Mouse (Mus musculus) hindbrain, embryonic 11.5 days (tissue): ENCODE data around the gene Akp3. TPM values are rescaled to one million over a fixed set of nuclear protein-coding genes. Genes with fewer than 3 reads are reported as not detected.
A peak's percentile ranks its signal among the peaks of the same experiment; 100 is the strongest.

Source experiments
- ATAC-seq: fragments of 200-750 bp; cut with Nextera tagmentation; 2 replicates; pipeline ENCODE4 v1.8.0; 2017; ENCODE audit warnings: mild to moderate bottlenecking, moderate TSS enrichment, moderate library complexity; ENCODE audit not compliant: low FRiP score
- DNase-seq: peaks from one replicate; pipeline ENCODE4 v3.0.0-alpha.2; 2015; ENCODE audit warnings: low spot score
- H3K27ac ChIP-seq: fragments of 300-500 bp; sonication (generic); 2 replicates; pipeline ENCODE4 v1.5.1; 2014; ENCODE audit warnings: mild to moderate bottlenecking, low read depth, low read length
- H3K27me3 ChIP-seq: fragments of 300-500 bp; sonication (generic); 2 replicates; pipeline ENCODE4 v1.6.1; 2014; ENCODE audit warnings: mild to moderate bottlenecking, low read length, moderate library complexity, mixed read lengths; ENCODE audit not compliant: control insufficient read depth, insufficient read depth
- H3K36me3 ChIP-seq: fragments of 300-500 bp; sonication (generic); 2 replicates; pipeline ENCODE4 v1.6.1; 2014; ENCODE audit warnings: mild to moderate bottlenecking, low read length, moderate library complexity, mixed read lengths; ENCODE audit not compliant: control insufficient read depth, insufficient read depth
- H3K4me1 ChIP-seq: fragments of 300-500 bp; sonication (generic); replicated peaks from 2 replicates; pipeline ENCODE4 v1.6.1; 2014; ENCODE audit warnings: low read length, mixed read lengths; ENCODE audit not compliant: control insufficient read depth, insufficient read depth
- H3K4me2 ChIP-seq: fragments of 300-500 bp; sonication (generic); replicated peaks from 2 replicates; pipeline ENCODE4 v1.6.1; 2014; ENCODE audit warnings: mild to moderate bottlenecking, low read depth, low read length
- H3K4me3 ChIP-seq: fragments of 300-500 bp; sonication (generic); 2 replicates; pipeline ENCODE4 v1.5.1; 2014; ENCODE audit warnings: low read depth, low read length
- H3K9ac ChIP-seq: fragments of 300-500 bp; sonication (generic); 2 replicates; pipeline ENCODE4 v1.6.1; 2014; ENCODE audit warnings: low read depth, low read length
- H3K9me3 ChIP-seq: fragments of 300-500 bp; sonication (generic); 2 replicates; pipeline ENCODE4 v1.6.1; 2016; ENCODE audit warnings: low read length; ENCODE audit not compliant: control insufficient read depth
- WGBS: fragments of 180-500 bp; shearing (Covaris S2); extraction: QIAGEN DNeasy Blood & Tissue Kit; methylation state at CpG from one replicate; pipeline ENCODE4 v1.1.7; 2014; 5-methylcytosine and 5-hydroxymethylcytosine counted together
- polyA plus RNA-seq: library from polyadenylated mRNA; unstranded; fragments of >200 nt; fragmentation: Nextera tagmentation; extraction: Ambion mirVana; gene quantifications from 2 replicates; pipeline ENCODE4 v1.2.1, GENCODE M21; 2014

The Akp3 gene
- not detected in 2 replicates for polyA plus RNA-seq

GRCm38 (mm10) chr1:87124673-87125072 is at the start of gene Akp3:
Gene Akp3 (plus strand): TSS chr1:87124973.
- no peak within 1 kb of the TSS for H3K27ac ChIP-seq
- no peak within 1 kb of the TSS for H3K9ac ChIP-seq
- no peaks in the 10 kb centered on the region for H3K36me3 ChIP-seq
- H3K9me3 ChIP-seq, result no peaks in the 10 kb centered on the region
- WGBS, result 78% methylated on average over 6 of the region's 6 CpGs
- H3K27me3 ChIP-seq, result peaks cover 29% of the 10 kb centered on the region
- no peaks in the 10 kb centered on the region for H3K4me1 ChIP-seq
- DNase-seq (no peak), ATAC-seq (no peak)
- H3K4me2 ChIP-seq, result no peak within 1 kb of the TSS
- H3K4me3 ChIP-seq, result no peak within 1 kb of the TSS

GRCm38 (mm10) chr1:87086196-87086595 is 38.6 kb upstream of the Akp3 start:
- Histone ChIP-seq H3K9ac (no peak overlapping the region), H3K9me3 (no peaks in the 10 kb centered on the region), H3K4me2 (no peak overlapping the region), H3K27me3 (no peaks in the 10 kb centered on the region), H3K36me3 (no peaks in the 10 kb centered on the region), H3K27ac (no peak overlapping the region), H3K4me1 (no peaks in the 10 kb centered on the region), H3K4me3 (no peak overlapping the region)
- ATAC-seq, result no peak
- no peak for DNase-seq
- 67% methylated on average over 4 of the region's 4 CpGs for WGBS

GRCm38 (mm10) chr1:87086964-87087363 is 37.8 kb upstream of the Akp3 start:
- Histone ChIP-seq H3K4me3 (no peak overlapping the region), H3K9me3 (no peaks in the 10 kb centered on the region), H3K4me1 (no peaks in the 10 kb centered on the region), H3K27ac (no peak overlapping the region), H3K27me3 (no peaks in the 10 kb centered on the region), H3K9ac (no peak overlapping the region), H3K36me3 (no peaks in the 10 kb centered on the region), H3K4me2 (no peak overlapping the region)
- 74% methylated on average over 17 of the region's 17 CpGs for WGBS
- no peak for ATAC-seq
- DNase-seq, result no peak

DNA sequence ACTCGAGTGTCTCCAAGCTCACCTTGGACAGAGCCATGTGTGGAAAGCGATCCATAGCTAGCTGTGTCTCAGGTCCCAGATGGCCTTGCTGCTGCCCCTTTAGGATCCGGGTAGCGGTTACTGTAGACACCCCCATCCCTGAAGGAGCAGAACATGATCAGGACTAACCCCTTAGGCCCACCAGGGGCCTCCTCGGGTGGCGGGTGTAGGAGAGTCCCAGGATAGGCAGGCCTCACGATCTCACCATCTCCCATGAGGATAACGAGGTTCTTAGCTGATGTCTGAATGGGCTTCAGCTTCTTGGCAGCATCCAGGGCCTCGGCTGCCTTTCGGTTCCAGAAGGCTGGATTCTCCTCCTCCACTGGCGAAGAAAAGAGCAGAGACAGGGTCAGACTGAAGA is 35.5 kb upstream of the Akp3 start:
- 95% methylated on average over 11 of the region's 11 CpGs for WGBS
- no peak for DNase-seq
- Histone ChIP-seq H3K4me3 (no peak overlapping the region), H3K4me2 (no peak overlapping the region), H3K4me1 (no peaks in the 10 kb centered on the region), H3K9ac (no peak overlapping the region), H3K27me3 (no peaks in the 10 kb centered on the region), H3K36me3 (no peaks in the 10 kb centered on the region), H3K27ac (no peak overlapping the region), H3K9me3 (no peaks in the 10 kb centered on the region)
- ATAC-seq, result no peak

DNA sequence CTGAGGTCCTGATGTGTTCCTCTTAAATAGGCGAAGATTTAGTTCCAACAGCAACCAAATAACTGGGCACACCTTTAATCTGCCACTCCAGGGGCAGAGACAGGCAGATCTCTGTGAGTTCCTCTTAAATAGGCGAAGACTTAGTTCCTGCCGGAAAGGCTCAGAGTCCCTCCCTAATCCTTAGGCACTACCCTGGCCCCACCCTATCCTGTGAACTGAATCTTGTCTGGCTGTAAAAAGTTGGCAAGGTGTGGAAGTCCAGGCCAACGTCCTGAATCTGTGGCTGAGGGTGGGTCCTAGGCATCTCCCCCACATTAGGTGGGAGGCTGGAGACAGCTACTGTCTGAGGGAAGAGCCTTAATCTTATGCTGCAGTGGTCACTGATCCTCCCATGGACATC is 34.9 kb upstream of the Akp3 start, which contains the start of gene Alppl2:
Gene Alppl2, minus strand, starts transcription at position 101 of the 400 bp plus-strand sequence.
- ATAC-seq (no peak), DNase-seq (no peak)
- Histone ChIP-seq H3K9ac (no peak within 1 kb of the TSS), H3K4me2 (no peak within 1 kb of the TSS), H3K4me3 (no peak within 1 kb of the TSS), H3K27ac (no peak within 1 kb of the TSS), H3K27me3 (no peaks in the 10 kb centered on the region), H3K36me3 (no peaks in the 10 kb centered on the region), H3K9me3 (no peaks in the 10 kb centered on the region), H3K4me1 (no peaks in the 10 kb centered on the region)
- 80% methylated on average over 4 of the region's 4 CpGs for WGBS

DNA sequence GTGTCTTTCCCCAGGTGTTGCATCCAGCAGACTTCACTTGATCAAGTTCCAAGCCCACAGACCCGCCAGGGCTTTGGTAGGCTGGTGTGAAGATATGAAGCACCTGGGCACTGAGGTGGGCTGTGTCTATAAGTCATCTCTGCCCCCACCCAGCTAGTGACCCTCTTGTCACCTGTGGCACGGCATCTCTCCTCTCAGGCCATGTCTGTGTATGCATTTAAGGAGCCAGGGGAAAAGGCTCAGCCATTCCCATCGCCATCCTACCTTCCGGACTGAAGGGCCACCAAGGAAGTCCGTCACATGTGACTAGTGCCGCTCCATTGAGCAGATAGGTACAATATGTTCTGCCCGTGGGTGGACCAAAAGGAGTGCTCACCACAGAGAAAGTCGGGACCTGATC is 29.1 kb upstream of the Akp3 start:
- Histone ChIP-seq H3K4me2 (no peak overlapping the region), H3K4me1 (no peaks in the 10 kb centered on the region), H3K9me3 (no peaks in the 10 kb centered on the region), H3K27ac (no peak overlapping the region), H3K27me3 (no peaks in the 10 kb centered on the region; the same call in 1 of the 2 replicates), H3K9ac (no peak overlapping the region), H3K4me3 (no peak overlapping the region), H3K36me3 (no peaks in the 10 kb centered on the region)
- no peak for ATAC-seq
- 78% methylated on average over 8 of the region's 8 CpGs for WGBS
- no peak for DNase-seq

DNA sequence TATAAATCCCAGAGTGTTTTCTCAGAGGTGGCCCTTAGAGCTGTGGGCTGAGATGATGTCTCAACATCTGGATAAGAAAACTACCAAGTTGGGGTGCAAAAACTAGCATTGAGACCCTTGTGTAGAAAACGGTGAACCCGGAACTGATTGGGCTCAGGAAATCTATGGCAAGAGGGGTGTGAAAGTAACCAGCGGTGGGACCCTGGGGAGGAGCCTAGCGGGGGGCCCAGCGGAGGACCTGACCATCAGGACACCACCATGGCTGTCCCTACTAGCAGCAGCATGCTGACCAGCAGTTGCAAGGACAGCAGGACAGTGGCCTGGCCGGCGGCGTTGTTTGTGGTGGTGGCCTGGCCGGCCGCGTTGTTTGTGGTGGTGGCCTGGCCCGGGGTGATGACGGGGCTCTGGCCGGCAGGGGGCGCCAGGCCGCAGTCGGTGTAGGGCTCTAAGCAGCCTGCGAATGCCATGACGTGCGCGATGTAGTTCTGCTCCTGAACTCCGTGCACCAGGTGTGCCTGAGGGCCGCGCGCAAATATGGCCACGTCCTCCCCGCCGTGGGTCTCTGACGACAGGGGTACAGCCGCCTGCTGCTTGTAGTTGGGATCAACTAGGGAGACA is 26.3 kb upstream of the Akp3 start:
- Histone ChIP-seq H3K4me3 (no peak overlapping the region), H3K4me2 (peak overlapping the region; percentile 1; the same call in 1 of the 2 replicates), H3K4me1 (no peaks in the 10 kb centered on the region), H3K27me3 (no peaks in the 10 kb centered on the region; the same call in 1 of the 2 replicates), H3K36me3 (no peaks in the 10 kb centered on the region), H3K9ac (no peak overlapping the region), H3K9me3 (no peaks in the 10 kb centered on the region), H3K27ac (no peak overlapping the region)
- peak; percentile 75 for ATAC-seq
- 14% methylated on average over 30 of the region's 30 CpGs for WGBS
- DNase-seq, result peak; percentile 83

DNA sequence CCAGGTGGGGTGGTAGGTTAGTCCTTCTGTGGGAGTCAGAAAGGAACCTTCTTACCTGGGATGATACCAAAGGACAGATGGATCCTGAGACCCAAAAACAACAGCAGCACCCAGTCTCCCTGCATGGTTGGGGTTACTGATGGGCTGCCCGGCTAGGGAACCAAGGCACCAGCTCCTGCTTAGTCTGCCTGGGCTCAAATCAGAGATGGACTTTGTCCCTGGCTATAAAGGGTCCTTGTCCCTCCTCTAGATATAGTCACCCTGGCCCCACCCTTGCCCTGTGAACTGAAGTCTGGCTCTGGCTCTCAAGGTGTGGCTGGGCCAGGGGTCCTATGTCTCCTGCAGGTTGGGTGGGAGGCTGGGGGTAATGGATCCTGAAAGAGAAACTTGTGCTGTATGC is 23.4 kb upstream of the Akp3 start, which contains the start of gene Alpi:
Gene Alpi, minus strand, starts transcription at position 196 of the 400 bp plus-strand sequence.
- no peak within 1 kb of the TSS for H3K4me3 ChIP-seq
- H3K4me2 ChIP-seq, result no peak within 1 kb of the TSS
- H3K9ac ChIP-seq, result no peak within 1 kb of the TSS
- 88% methylated on average over 1 of the region's 1 CpGs for WGBS
- no peaks in the 10 kb centered on the region for H3K4me1 ChIP-seq
- no peaks in the 10 kb centered on the region; the same call in 1 of the 2 replicates for H3K27me3 ChIP-seq
- ATAC-seq (no peak), DNase-seq (no peak)
- H3K9me3 ChIP-seq, result no peaks in the 10 kb centered on the region
- no peaks in the 10 kb centered on the region for H3K36me3 ChIP-seq
- H3K27ac ChIP-seq, result no peak within 1 kb of the TSS

DNA sequence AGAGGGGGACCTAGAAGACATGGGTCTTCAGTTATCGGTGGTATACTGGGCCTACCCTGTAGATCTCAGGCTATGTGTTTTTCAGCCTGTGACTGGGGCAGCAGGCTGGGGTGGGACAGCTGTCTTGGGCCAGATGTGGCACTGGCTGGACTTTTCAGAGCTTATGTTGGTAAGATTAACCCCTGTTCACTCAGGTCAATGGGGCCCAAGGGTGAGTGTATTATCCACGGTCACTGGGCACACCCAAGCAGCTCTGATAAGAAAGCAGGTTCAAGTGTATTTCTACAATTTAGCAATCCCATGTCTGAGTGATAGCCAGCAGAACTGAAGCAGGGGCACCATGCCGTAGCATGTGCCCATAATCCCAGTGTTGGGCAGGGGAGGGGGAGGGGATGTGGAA is 22.7 kb upstream of the Akp3 start:
- 93% methylated on average over 3 of the region's 3 CpGs for WGBS
- Histone ChIP-seq H3K4me2 (no peak overlapping the region), H3K9me3 (no peaks in the 10 kb centered on the region), H3K27me3 (no peaks in the 10 kb centered on the region; the same call in 1 of the 2 replicates), H3K4me1 (no peaks in the 10 kb centered on the region), H3K27ac (no peak overlapping the region), H3K9ac (no peak overlapping the region), H3K36me3 (no peaks in the 10 kb centered on the region), H3K4me3 (no peak overlapping the region)
- no peak for ATAC-seq
- DNase-seq, result no peak
